Mouse (Mus musculus) limb, embryonic 14.5 days (tissue): ENCODE data around the gene Gad2. TPM values are rescaled to one million over a fixed set of nuclear protein-coding genes. Genes with fewer than 3 reads are reported as not detected.

Experiments used
- ATAC-seq: fragments of 200-750 bp; cut with Nextera tagmentation; 2 replicates; pipeline ENCODE4 v1.8.0; 2017; ENCODE audit warnings: low read depth, moderate number of reproducible peaks, moderate TSS enrichment; ENCODE audit not compliant: low FRiP score
- DNase-seq: peaks from one replicate; pipeline ENCODE4 v3.0.0-alpha.2; 2015; ENCODE audit warnings: low spot score
- H3K27ac ChIP-seq: fragments of 300-500 bp; sonication (generic); replicated peaks from 2 replicates; pipeline ENCODE4 v1.5.1; 2014; ENCODE audit warnings: low read depth, mild to moderate bottlenecking, low read length, moderate library complexity, mixed read lengths
- H3K27me3 ChIP-seq: fragments of 300-500 bp; sonication (generic); 2 replicates; pipeline ENCODE4 v1.6.1; 2014; ENCODE audit warnings: low read length, mixed read lengths; ENCODE audit not compliant: control insufficient read depth, insufficient read depth
- H3K36me3 ChIP-seq: fragments of 300-500 bp; sonication (generic); 2 replicates; pipeline ENCODE4 v1.6.1; 2014; ENCODE audit warnings: mild to moderate bottlenecking, low read length, moderate library complexity, mixed read lengths; ENCODE audit not compliant: control insufficient read depth, insufficient read depth
- H3K4me1 ChIP-seq: fragments of 300-500 bp; sonication (generic); 2 replicates; pipeline ENCODE4 v1.6.1; 2014; ENCODE audit warnings: antibody characterized with exemption, low read length, mixed read lengths; ENCODE audit not compliant: control insufficient read depth, insufficient read depth
- H3K4me2 ChIP-seq: fragments of 300-500 bp; sonication (generic); replicated peaks from 2 replicates; pipeline ENCODE4 v1.6.1; 2014; ENCODE audit warnings: low read depth, mild to moderate bottlenecking, low read length, moderate library complexity; ENCODE audit not compliant: severe bottlenecking
- H3K4me3 ChIP-seq: fragments of 300-500 bp; sonication (generic); replicated peaks from 2 replicates; pipeline ENCODE4 v1.5.1; 2014; ENCODE audit warnings: low read length
- H3K9ac ChIP-seq: fragments of 300-500 bp; sonication (generic); 2 replicates; pipeline ENCODE4 v1.6.1; 2014; ENCODE audit warnings: mild to moderate bottlenecking, low read depth, low read length, moderate library complexity; ENCODE audit not compliant: severe bottlenecking
- H3K9me3 ChIP-seq: fragments of 300-500 bp; sonication (generic); 2 replicates; pipeline ENCODE4 v1.6.1; 2016; ENCODE audit warnings: low read length; ENCODE audit not compliant: control insufficient read depth
- POLR2A ChIP-seq: fragments of 200-500 bp; IDR thresholded peaks from 2 replicates; pipeline ENCODE4 v1.8.0; 2012; ENCODE audit warnings: inconsistent platforms, mild to moderate bottlenecking, moderate library complexity, borderline replicate concordance; ENCODE audit not compliant: insufficient read depth, insufficient read length; ENCODE audit errors: extremely low read depth
- WGBS: fragments of 180-500 bp; shearing (Covaris S2); extraction: QIAGEN DNeasy Blood & Tissue Kit; methylation state at CpG from one replicate; pipeline ENCODE4 v1.1.7; 2014; 5-methylcytosine and 5-hydroxymethylcytosine counted together
- polyA plus RNA-seq, 2 experiments: library from polyadenylated mRNA; depleted of rRNA in 1 of 2; stranded (reverse) in 1 of 2; unstranded in 1 of 2; fragments of >200 nt; fragmentation: Nextera tagmentation in 1 of 2; extraction: Ambion mirVana in 1 of 2; gene quantifications; 2 replicates each; pipeline versions ENCODE4 v1.2.1 to v1.2.3; 2012 to 2014

The Gad2 gene
- polyA plus RNA-seq, 2 experiments, result 0.08 to 0.38 TPM

DNA sequence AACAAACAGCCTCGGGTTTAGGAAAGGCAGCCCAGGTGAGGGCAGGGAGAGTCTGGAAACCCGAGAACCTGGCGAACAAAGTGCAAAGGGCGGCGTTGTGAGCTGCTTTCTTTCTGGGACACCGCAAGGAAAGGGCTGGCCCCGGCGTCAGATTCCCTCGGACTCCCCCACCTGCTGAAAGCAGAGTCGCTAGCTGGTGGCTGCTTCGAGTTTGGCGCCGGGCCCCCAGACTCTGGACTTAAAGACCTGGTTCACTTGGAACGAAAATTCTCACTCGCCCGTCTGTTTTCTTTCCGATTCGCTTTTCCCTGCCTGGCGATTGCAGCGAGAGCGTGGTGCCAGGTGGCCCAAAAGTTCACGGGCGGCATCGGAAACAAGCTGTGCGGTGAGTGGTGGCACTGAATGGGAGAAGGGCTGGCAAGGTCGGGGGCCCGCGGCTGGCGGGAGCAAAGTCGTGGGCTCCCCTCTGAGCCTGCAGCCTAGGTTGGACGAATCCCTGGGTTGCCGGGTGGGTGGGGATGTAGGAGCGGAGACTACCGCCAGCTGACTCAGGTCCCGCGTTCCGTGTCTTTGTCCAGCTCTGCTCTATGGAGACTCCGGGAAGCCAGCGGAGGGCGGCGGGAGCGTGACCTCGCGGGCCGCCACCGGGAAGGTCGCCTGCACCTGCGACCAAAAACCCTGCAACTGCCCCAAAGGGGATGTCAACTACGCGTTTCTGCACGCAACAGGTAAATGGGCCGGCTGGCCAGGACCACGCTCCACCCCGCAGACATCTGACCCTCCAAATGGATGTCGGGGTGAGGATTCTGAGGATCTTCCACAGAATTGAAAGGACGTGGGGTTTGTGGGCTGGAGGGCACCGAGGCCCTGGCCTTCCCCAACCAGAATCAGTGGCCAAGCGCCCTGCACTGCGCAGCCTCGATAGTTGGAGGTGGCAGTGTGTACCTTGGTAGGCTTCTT lies 1.4 kb downstream of the Gad2 start:
- Histone ChIP-seq H3K36me3 (no peaks in the 10 kb centered on the region), H3K4me2 (peak overlapping the region; percentile 54; the same call in 1 of the 2 replicates), H3K4me3 (peak overlapping the region; percentile 35), H3K9me3 (no peaks in the 10 kb centered on the region), H3K27ac (no peak overlapping the region), H3K27me3 (peaks cover 94% of the 10 kb centered on the region), H3K9ac (no peak overlapping the region), H3K4me1 (peaks cover 14% of the 10 kb centered on the region)
- ATAC-seq (no peak), DNase-seq (no peak)
- WGBS, result 1% methylated on average over 56 of the region's 60 CpGs
- TF ChIP-seq POLR2A, result no peak

DNA sequence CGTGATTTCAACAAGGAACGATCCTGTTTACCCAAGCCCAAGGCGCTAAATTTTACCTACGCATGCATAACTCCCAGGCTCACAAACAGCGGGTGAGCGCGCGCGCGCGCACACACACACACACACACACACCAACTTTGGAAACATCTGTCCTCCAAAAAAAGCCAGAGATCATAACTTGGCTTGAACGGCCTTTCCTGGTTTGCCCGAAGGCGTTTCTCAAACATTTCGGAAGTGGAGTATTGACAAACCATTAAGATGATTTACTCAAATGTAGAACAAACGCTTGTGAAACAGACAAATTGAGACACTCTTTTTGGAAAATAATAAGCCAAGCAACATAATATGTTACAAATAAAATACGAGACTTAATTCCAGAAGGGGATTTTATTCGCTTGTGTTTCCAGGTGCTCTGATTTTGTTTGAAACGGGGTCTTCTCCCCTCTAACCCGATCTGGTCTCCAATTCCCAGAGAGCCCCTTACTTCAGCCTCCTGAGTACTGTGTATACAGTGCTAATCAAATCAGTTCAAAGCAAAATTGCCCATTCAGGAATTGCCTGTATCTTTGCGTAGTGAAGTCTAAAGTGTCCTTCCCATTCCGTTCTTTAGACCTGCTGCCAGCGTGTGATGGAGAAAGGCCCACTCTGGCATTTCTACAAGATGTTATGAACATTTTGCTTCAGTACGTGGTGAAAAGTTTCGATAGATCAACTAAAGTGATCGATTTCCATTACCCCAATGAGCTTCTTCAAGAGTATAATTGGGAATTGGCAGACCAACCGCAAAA lies 2.4 kb downstream of the Gad2 start:
- Histone ChIP-seq H3K4me2 (no peak overlapping the region), H3K36me3 (no peaks in the 10 kb centered on the region), H3K4me1 (peaks cover 14% of the 10 kb centered on the region), H3K27ac (no peak overlapping the region), H3K9ac (no peak overlapping the region), H3K27me3 (peaks cover 86% of the 10 kb centered on the region), H3K4me3 (no peak overlapping the region), H3K9me3 (no peaks in the 10 kb centered on the region)
- ATAC-seq (no peak), DNase-seq (no peak)
- 4% methylated on average over 27 of the region's 27 CpGs for WGBS
- TF ChIP-seq POLR2A, result no peak

DNA sequence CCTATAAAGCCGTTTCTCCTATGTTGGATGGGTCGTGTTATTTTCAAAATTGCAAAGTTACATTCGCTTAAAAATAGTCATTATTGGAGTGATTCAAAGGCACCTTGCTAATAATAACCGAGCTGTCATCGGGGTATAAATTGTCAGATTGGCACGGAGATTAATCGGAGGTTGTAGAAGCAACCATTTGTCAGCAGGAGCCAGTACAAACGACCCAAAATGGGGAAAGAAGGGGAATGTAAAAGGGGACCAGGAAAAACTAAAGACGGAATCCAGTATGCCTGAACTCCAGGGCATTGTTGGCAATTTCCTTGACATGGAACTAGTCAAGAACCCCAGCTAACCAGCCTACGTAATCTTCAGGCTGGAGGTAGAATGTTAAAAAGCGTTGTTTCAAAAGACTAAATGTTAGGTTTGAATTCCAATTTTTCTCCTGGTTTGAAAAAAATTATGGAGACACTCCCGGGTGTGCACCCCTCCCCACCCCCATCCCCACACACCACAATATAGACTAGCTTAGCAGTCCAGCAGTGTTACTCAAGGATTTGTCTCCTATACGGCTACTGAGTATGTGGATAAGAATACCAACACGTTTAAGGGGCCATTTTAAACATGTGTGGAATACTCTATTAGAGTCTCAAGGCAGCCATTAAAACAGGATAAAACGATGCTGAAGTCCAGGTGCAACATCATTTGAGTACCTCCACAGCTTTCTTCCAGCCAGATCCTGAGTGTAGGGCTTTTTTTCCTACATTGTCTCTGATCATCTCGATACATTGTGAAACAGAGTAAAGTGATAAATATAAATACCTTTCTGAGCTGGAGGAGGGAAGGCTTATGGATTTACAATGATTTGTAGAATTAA lies 3.3 kb downstream of the Gad2 start:
- Histone ChIP-seq H3K27ac (no peak overlapping the region), H3K4me1 (peaks cover 14% of the 10 kb centered on the region), H3K9me3 (no peaks in the 10 kb centered on the region), H3K27me3 (peaks cover 82% of the 10 kb centered on the region), H3K4me3 (no peak overlapping the region), H3K36me3 (no peaks in the 10 kb centered on the region), H3K4me2 (no peak overlapping the region), H3K9ac (no peak overlapping the region)
- DNase-seq (no peak), ATAC-seq (no peak)
- 10% methylated on average over 16 of the region's 16 CpGs for WGBS
- TF ChIP-seq POLR2A, result no peak

DNA sequence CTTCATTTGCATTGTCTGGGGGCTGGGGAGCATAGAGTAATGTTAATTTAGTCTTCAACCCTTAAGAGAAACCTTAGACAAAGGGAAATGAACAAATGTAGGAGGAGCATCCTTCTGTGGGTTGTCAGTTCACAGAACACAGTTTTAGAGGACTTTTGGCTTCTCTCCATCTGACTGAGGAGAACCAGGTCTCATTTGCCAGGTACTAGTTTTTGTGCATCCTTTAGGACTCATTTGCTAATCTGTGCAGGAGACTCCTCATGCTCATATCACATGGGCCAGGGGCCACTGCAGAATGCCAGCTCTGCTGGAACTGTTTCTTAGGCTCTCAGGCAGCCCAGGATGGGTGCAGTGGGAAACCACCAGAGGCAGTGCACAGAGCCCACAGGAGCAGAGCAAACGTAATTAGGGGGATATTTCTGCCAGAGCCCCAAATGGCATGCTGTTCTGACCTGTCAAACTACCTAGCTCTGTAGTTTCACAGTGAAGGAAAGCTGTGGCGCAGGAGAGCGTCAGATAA lies 5.2 kb downstream of the Gad2 start:
- Histone ChIP-seq H3K36me3 (no peaks in the 10 kb centered on the region), H3K27me3 (peaks cover 66% of the 10 kb centered on the region), H3K9ac (no peak overlapping the region), H3K9me3 (no peaks in the 10 kb centered on the region), H3K4me2 (no peak overlapping the region), H3K4me1 (peaks cover 14% of the 10 kb centered on the region), H3K27ac (no peak overlapping the region), H3K4me3 (no peak overlapping the region)
- ATAC-seq (no peak), DNase-seq (no peak)
- 27% methylated on average over 3 of the region's 3 CpGs for WGBS
- TF ChIP-seq POLR2A, result no peak
